Mouse (Mus musculus) colon, adult 2 months (tissue): ENCODE results near the gene Ndufaf3. TPM values are rescaled to one million over a fixed set of nuclear protein-coding genes. Genes with fewer than 3 reads are reported as not detected.

Experiments used
- polyA plus RNA-seq: library from polyadenylated mRNA; depleted of rRNA; stranded (reverse); fragments of >200 nt; gene quantifications from 2 replicates; pipeline ENCODE4 v1.2.3, GENCODE M21; 2012; rRNA removed

Gene Ndufaf3
- polyA plus RNA-seq, result 39.9 and 44.5 TPM in 2 replicates

GRCm38 (mm10) chr9:108566815-108567776 lies at the start of gene Ndufaf3:
Gene Ndufaf3 (minus strand): TSS chr9:108567434.

GRCm38 (mm10) chr9:108596998-108597764 lies 29.9 kb upstream of the Ndufaf3 start, which contains the start of gene P4htm:
Gene P4htm (minus strand): TSS chr9:108597667.

GRCm38 (mm10) chr9:108578545-108579343 lies 11.5 kb upstream of the Ndufaf3 start, which contains the start of gene Wdr6:
Gene Wdr6 (minus strand): TSS chr9:108578739.

GRCm38 (mm10) chr9:108569381-108570206 lies 2.4 kb upstream of the Ndufaf3 start, which contains the start of gene Dalrd3:
Gene Dalrd3 (plus strand): TSS chr9:108569886.

GRCm38 (mm10) chr9:108560227-108560841 lies 6.9 kb downstream of the Ndufaf3 start, which contains the start of gene Impdh2:
Gene Impdh2 (plus strand): TSS chr9:108560286.

GRCm38 (mm10) chr9:108516380-108517251 lies 50.6 kb downstream of the Ndufaf3 start, which contains the start of gene Qrich1:
Gene Qrich1 (plus strand): TSS chr9:108516806.

Other genes with a start within 250 kb of the Ndufaf3 start
- 1,237 and 1,448 TPM in 2 replicates for gene Gpx1, start 228.5 kb downstream of the Ndufaf3 start, polyA plus RNA-seq
- gene Usp4, start 219.6 kb downstream of the Ndufaf3 start, polyA plus RNA-seq, result 57.9 and 63.9 TPM in 2 replicates
- 1.2 TPM in 1 of 2 replicates, not detected in the other for gene 1700102P08Rik, start 174.6 kb downstream of the Ndufaf3 start, polyA plus RNA-seq
- gene Ccdc36, start 138.9 kb downstream of the Ndufaf3 start, polyA plus RNA-seq, result not detected in 2 replicates
- gene BC048562, start 131.0 kb downstream of the Ndufaf3 start, polyA plus RNA-seq, result not detected in 2 replicates
- gene Ccdc71, start 106.9 kb downstream of the Ndufaf3 start, polyA plus RNA-seq, result 25.7 and 26.6 TPM in 2 replicates
- gene Klhdc8b, start 105.9 kb downstream of the Ndufaf3 start, polyA plus RNA-seq, result 42.4 and 45.5 TPM in 2 replicates
- 70.8 and 77.4 TPM in 2 replicates for gene Lamb2, start 87.7 kb downstream of the Ndufaf3 start, polyA plus RNA-seq
- 128 and 131 TPM in 2 replicates for gene Usp19, start 76.8 kb downstream of the Ndufaf3 start, polyA plus RNA-seq
- 237 and 356 TPM in 2 replicates for gene Qars, start 59.7 kb downstream of the Ndufaf3 start, polyA plus RNA-seq
- gene Qrich1, start 50.6 kb downstream of the Ndufaf3 start, polyA plus RNA-seq, result 80.5 and 83.8 TPM in 2 replicates
- 99.2 and 118 TPM in 2 replicates for gene Impdh2, start 7.1 kb downstream of the Ndufaf3 start, polyA plus RNA-seq
- 198 and 245 TPM in 2 replicates for gene Dalrd3, start 2.5 kb upstream of the Ndufaf3 start, polyA plus RNA-seq
- 26.5 and 30.8 TPM in 2 replicates for gene Wdr6, start 11.3 kb upstream of the Ndufaf3 start, polyA plus RNA-seq
- 8.7 and 8.9 TPM in 2 replicates for gene P4htm, start 30.2 kb upstream of the Ndufaf3 start, polyA plus RNA-seq
- gene Arih2, start 82.0 kb upstream of the Ndufaf3 start, polyA plus RNA-seq, result 33.5 and 39.2 TPM in 2 replicates
- 67.7 and 75.1 TPM in 2 replicates for gene Slc25a20, start 94.7 kb upstream of the Ndufaf3 start, polyA plus RNA-seq
- gene Prkar2a, start 121.9 kb upstream of the Ndufaf3 start, polyA plus RNA-seq, result 35.1 and 38.9 TPM in 2 replicates
- 46.0 and 51.8 TPM in 2 replicates for gene Ip6k2, start 216.4 kb upstream of the Ndufaf3 start, polyA plus RNA-seq
- gene Nckipsd, start 240.9 kb upstream of the Ndufaf3 start, polyA plus RNA-seq, result 28.1 and 30.3 TPM in 2 replicates